Mouse (Mus musculus) c-Kit-negative CD71-positive TER-119-positive erythroid progenitor cells, embryonic 14.5 days (primary cell): ENCODE data around the gene Pld2.
"Not testable (repeated sequence)": the region's sequence is repeated elsewhere in the genome, so short reads cannot be mapped to it uniquely, and the experiment has no call there.

Experiments used
- DNase-seq: peaks from one replicate; pipeline ENCODE4 v3.0.0-alpha.2; 2013; ENCODE audit warnings: low read depth, low spot score

Pld2 gene

DNA sequence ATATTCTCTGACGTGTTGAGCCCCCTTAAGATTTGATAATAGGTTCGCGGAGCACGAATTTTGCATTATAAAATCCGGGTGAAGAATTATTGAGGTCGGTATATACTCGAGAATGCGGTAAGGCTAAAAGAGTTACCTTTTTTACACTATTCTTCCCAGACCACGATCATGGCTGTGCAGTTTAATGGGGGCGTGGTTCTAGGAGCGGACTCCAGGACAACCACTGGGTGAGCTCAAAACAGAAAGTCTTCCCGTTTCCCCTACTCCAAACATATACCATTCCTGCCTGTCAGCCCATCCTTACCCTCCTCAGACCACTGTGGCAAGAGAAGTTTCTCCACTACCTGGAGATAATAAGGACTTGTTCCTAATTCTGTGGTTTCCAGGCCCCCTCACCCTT, 14.1 kb upstream of the Pld2 start:
- no peak for DNase-seq

DNA sequence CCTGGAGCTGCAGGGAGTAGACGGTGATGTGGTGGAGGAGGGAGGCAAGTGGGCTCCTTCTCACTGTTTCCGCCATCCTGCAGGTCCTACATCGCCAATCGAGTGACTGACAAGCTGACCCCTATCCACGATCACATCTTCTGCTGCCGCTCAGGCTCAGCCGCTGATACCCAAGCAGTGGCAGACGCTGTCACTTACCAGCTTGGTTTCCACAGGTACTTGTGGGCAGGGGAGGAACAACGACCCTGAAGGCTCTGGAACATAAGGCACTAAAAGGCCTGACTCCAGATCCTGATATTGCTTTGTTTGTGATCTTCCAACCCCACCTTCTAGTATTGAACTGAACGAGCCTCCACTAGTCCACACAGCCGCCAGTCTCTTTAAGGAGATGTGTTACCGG, 13.7 kb upstream of the Pld2 start:
- DNase-seq = no peak

- no peak for DNase-seq
Observed at GRCm38 (mm10) chr11:70528610-70529009, 11.3 kb upstream of the Pld2 start.

- not testable (repeated sequence) for DNase-seq
Observed at GRCm38 (mm10) chr11:70531065-70531464, 8.8 kb upstream of the Pld2 start.

DNA sequence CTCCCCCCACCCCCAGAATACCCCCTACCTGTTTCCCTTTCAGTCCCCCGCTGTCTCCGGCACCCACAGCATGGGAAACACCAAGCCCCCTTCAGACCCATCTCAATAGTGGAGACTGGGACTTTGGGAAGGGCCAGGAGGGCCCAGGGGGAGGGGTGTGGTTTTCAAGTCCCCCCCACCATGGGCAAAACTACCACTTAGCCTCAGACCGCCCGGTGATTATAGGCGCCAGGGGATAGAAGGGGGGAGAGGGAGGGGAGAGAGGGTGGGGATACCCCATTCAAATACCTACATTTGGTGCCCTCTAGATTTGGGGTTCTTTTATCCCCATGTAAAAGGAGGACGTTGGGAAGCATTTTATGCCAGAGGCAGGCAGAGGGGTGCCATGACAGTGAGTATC, 7.0 kb upstream of the Pld2 start, which contains the start of gene Gm40193:
Gm40193 (minus strand) TSS at position 101 of the 400 bp plus-strand sequence.
- DNase-seq = no peak

- no peak for DNase-seq
Observed at GRCm38 (mm10) chr11:70539423-70539822, 441 bp upstream of the Pld2 start.

- DNase-seq = no peak
Observed at GRCm38 (mm10) chr11:70540928-70541327, 1.1 kb downstream of the Pld2 start.

DNA sequence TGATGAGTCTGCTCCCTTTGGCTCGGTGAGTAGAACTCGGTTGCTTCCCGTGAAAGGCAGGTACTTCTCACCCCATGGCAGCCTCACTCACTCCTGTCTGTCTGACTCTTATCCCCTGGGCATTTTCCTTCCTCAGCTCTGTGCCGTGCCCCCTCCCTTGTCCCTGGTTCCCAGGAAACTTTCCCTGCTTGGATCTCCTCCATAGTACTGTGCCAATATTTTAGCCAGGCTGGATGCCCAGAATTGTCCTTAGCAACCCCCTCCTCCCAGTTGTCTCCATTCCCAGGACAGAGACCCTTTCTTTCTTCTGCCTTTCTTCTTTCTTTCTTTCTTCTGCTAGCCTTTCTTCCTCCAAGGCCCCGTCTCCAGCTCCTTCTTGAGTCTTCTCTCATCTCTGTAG, 1.6 kb downstream of the Pld2 start:
- no peak for DNase-seq

- DNase-seq = no peak
Observed at GRCm38 (mm10) chr11:70544496-70544895, 4.6 kb downstream of the Pld2 start.

DNA sequence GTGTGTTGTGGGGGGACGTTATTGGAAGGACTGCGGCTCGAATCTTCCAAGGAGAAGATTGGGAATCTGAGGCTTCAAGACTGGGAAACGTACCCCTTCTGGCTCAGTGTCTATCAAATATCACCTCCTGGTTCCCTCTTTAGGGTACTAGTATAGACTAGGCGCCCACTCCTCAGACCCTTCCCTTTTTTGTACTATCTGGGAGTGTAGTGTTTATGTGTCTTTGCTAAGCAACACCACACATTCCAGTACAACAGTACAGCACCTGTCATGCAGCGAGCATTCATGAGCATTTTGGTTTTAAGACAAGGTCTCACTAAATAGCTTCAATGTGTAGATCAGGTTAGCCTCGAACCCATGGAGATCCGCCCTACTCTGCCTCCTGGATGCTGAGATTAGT, 11.7 kb downstream of the Pld2 start:
- no peak for DNase-seq

DNA sequence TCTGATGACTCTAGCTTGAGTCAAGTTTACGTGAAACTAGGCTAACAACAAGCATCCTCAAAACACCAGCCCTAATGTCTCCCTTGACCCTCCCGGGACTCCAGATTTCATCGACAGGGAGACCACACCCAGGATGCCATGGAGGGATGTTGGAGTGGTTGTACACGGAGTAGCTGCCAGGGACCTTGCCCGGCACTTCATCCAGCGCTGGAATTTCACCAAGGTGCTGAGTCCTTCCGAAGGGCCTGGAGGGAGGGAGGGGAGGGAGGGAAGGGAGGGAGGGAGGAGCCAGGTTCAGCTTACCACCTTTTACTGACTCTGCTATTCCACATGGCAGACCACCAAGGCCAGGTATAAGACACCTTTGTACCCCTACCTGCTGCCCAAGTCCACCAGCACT, 14.1 kb downstream of the Pld2 start:
- DNase-seq = no peak

- no peak for DNase-seq
Observed at GRCm38 (mm10) chr11:70557545-70557944, 17.7 kb downstream of the Pld2 start.

DNA sequence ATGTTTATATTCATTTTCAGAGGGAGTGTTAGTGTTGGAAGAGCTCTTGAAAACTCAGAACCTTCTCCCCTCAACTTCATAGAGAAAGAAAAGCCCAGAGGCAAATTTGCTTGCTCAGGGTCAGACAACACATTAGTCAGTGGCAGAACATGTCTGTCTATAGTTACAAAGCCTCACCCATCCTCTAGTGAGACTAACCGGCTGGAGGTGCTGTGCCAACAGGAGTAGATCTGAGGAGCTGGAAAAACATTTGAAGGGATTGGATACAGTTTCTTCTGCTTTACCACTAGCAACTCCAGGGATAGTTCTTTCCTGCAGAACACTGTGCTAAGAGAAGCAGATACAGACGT, 22.0 kb downstream of the Pld2 start:
- DNase-seq = no peak

DNA sequence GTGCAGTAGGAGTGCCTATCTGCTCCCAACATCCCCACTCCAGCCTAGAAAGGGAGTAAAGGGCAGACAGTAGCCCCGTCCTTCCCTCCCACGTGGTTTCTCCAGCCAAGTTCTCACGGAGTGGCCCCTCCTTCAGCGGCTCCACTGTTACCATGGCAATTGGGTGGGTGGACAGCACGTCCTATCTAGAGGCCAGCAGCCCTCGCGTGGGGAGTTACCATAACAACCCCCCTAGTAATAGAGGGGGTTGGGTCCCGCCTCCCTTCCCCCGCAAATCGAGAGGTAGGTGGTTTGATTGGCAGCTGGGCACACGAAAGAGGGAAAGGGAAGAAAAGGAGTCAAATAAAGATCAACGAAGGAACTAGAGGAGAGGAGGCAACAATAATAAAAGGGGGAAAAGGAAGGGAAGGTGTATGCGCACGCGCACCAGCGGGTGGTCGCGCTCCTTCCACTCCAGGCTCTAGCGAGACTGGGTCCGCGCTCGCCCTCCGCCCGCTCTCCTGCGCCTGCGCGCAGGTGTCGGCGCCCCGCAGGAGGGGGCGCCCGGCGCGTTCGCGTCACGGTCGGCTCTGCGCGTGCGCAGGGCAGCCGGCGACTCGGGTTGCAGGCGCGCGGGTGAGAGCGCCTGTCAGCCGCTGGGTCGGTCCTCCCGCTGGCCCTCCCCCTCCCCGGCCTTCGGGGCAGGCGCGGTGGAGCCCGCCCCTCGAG, 22.6 kb downstream of the Pld2 start, which contains the start of gene Mink1:
Mink1 (plus strand) TSS at position 595 of the 708 bp plus-strand sequence.
- peak; percentile 44 for DNase-seq

DNA sequence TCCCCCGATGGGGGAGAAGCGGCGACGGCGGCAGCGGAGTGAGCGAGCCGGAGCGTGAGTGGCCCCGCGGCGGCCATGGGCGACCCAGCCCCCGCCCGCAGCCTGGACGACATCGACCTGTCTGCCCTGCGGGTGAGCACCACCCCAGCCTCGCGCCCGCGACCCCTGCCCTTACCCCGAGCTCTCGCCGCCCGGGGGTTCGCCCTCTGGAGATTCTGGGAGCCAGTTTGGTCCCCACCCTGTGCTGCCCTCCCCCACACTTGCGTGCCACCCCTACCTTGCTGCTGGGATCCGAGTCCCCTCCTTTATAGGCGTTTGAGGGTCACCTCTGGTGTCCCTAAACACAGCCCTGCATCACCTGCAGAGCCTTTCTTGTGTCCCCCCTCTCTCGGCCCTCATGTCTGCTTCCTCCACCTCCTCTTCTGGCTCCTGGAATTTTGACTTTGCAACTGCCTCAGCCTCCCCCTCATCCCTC, 23.2 kb downstream of the Pld2 start:
- DNase-seq = no peak

- DNase-seq = no peak
Observed at GRCm38 (mm10) chr11:70563470-70564275, 23.8 kb downstream of the Pld2 start.

DNA sequence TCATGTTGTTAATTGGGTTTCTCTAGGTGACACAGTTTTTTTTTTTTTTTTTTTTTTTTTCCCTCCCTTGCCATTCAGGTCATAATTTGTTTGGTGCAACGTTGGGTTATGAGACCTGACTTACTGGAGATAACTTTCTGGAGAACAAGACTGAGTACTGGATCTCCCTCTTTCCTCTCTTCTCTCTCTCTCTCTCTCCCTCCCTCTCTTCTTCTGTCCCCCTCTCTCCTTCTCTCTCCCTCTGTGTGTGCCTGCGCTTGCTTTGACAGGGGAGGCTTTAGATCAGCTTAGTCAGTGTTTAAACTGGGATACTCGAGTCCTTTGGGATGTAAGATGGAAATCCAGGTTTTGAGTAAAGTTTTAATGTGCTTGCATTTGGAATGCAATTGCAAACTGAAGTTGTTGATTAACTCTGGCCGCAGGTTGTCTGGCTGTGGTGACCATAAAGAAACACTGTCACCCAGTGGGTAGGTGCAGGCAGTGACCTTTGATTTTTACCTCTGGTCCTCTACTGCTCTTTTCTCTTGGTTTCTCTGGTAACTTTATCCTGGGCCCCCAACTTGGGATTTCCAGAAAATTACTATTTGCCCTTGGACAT, 24.5 kb downstream of the Pld2 start:
- no peak for DNase-seq

DNA sequence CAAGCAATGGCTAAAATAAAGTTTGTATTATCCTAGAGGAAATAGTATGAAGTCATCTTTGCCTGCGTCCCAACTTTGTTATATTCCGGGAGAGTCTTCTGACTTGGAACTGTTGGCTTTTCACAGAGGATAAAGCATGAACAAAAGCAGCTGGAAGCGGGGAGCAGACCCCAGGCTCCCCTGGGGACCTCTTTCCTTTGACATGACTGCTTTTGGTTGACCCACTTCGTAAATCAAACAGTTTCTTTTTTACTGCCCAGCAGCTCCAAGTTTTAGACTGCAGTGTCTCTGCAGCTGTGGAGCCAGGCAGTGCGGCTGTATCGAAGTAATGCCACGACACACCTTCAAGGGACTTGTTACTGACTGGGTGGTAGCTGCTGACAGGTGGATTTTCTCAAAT, 26.7 kb downstream of the Pld2 start:
- DNase-seq = no peak

DNA sequence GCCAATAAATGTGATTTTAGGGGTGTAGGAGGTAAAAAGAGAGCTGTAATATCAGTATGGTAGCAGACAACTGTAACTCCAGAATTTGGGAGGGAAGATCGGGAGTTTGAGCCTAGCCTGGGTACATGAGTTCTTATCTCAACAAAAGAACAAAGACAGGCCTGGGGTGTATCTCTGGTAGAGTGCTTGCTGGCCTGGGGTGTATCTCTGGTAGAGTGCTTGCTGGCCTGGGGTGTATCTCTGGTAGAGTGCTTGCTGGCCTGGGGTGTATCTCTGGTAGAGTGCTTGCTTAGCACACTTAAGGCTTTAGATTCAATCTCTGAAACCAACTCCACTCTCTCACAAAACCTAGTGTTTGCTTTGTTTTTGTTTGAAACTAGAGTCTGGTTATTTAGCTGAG, 30.8 kb downstream of the Pld2 start:
- not testable (repeated sequence) for DNase-seq

DNA sequence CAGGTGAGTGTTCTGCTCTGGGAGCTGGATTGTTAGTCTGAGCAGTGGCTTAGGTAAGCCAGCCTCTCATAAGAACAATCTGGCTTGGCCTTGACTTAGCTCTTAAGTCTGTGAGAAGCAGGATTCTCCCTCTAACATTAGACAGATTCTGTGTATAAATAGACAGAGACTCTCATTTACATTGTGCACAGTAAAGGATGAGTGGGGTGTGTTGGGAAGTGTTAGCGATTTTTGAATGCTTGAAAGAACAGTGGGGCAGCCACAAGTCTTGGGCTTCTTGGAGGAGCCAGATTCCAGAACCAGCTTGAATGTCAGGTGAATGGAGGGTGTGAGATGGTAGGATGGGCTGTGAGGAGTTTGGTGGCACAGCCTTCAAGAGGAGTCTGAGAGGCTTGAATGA, 31.8 kb downstream of the Pld2 start:
- no peak for DNase-seq

DNA sequence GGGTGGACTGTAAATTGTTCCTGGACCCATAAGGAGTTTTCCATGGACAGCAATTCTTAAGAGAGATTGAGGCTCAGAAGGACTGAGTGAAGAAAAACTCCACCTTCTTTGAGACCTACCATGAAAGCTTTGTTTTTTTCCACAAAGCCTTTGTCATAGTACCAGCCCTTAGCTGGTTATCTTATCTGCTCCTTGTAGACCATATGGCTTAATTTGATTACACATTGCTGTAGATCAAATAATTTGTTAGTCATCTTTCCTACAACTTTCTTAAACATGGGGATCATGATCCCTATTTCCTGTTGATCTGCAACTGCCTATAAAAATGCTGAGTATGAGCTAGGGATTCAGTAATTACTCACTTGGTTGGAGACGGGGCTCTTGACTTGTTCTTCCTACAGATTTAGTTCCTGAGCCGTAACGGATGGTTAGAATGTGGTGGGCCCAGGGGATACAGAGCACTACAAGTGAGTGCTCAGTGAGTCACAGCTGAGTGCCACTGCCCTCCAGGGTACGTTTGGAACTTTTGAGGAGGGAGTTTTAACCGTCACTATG, 32.6 kb downstream of the Pld2 start:
- DNase-seq = no peak

DNA sequence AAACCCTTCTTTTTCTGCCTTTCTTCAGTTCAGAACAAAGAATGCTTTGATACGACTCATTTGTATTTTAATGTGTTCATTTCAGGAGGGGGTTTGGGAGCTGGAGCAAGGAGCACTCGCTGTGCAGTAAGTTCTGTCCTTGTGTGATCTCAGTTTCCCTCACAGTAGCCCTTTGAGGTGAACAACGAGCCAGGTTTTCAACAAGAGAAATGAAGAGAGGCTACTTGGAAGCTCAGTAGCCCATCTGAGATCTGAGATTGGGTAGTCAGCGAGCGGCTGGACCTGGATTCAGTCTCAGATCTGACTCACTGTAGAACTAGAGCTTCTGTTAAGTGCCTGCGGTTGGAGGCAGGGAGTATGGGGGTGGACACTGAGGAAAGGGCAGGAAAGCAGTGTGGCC, 34.0 kb downstream of the Pld2 start:
- DNase-seq = no peak
